Mouse (Mus musculus): Measurements from ENCODE around the gene Elk4.

DNA sequence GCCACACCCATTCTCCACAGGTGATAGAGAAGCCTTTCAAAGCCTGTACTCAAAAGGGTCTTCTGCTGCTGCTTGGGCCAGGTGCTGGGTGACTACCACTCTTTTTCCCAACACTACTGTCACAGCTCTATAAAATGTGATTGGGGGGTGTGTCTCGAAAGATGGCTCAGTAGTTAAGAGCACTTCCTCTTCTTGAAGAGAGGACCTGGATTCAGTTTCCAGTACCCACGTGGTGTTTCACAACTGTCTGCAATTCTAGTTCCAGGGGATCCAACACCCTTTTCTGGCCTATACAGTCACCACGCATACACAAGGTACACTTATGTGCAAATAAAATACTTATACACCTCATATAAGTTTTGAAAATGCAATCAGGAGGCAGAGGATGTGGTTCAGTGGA, 47.0 kb downstream of the Elk4 start:
- TF ChIP-seq EP300 (IDR thresholded peaks at IDR 0.05; ENCODE audit: low read length), result no peak
- TF ChIP-seq ELF1 (IDR thresholded peaks at IDR 0.05; ENCODE audit: low read depth, low read length), result no peak
- TF ChIP-seq MAFK (IDR thresholded peaks at IDR 0.05; ENCODE audit: insufficient replicate concordance, low read length), result no peak
- TF ChIP-seq CTCF (conservative IDR thresholded peaks at IDR 0.05 in 1 of 2, IDR thresholded peaks at IDR 0.05 in 1 of 2; ENCODE audit: low read depth in 2 of 2, low read length in 2 of 2), result no peak
